Mouse (Mus musculus) cortical plate, adult 2 months (tissue): ENCODE measurements around the gene Mvp. TPM values are rescaled to one million over a fixed set of nuclear protein-coding genes. Genes with fewer than 3 reads are reported as not detected.

Source experiments
- H3K27ac ChIP-seq: fragments of 200-500 bp; 2 replicates; pipeline ENCODE4 v1.5.1; 2012; ENCODE audit warnings: low read length, control low read depth, inconsistent platforms; ENCODE audit not compliant: insufficient read depth
- H3K4me1 ChIP-seq: fragments of 200-500 bp; 2 replicates; pipeline ENCODE4 v1.6.1; 2011; ENCODE audit warnings: low read length; ENCODE audit not compliant: control insufficient read depth, insufficient read depth
- H3K4me3 ChIP-seq: fragments of 200-500 bp; 2 replicates; pipeline ENCODE4 v1.5.1; 2011; ENCODE audit warnings: mild to moderate bottlenecking, low read length, control low read depth; ENCODE audit not compliant: insufficient read depth
- CTCF ChIP-seq: fragments of 200-500 bp; IDR thresholded peaks from 2 replicates; pipeline ENCODE4 v1.5.1; 2011; ENCODE audit warnings: mild to moderate bottlenecking, control low read depth, low read length; ENCODE audit not compliant: insufficient read depth; ENCODE audit errors: extremely low read depth
- POLR2A ChIP-seq: fragments of 200-500 bp; IDR thresholded peaks from 2 replicates; pipeline ENCODE4 v1.6.1; 2011; ENCODE audit warnings: mild to moderate bottlenecking, low read length, control low read depth; ENCODE audit not compliant: insufficient read depth; ENCODE audit errors: extremely low read depth
- polyA plus RNA-seq: library from polyadenylated mRNA; depleted of rRNA; stranded (reverse); fragments of >200 nt; gene quantifications from 2 replicates; pipeline ENCODE4 v1.2.3, GENCODE M21; 2012

Mvp gene
- polyA plus RNA-seq, 1 experiment, result 8.2 TPM

GRCm38 (mm10) chr7:126976878-126977459, 37.5 kb downstream of the Mvp start:
- Histone ChIP-seq H3K4me3 (peak overlapping the region; percentile 85), H3K4me1 (peaks cover 6% of the 10 kb centered on the region; the same call in 1 of the 2 replicates), H3K27ac (0 out of 2 replicates have a peak overlapping the region, but pooled peaks have one; percentile 26)
- no peak for TF ChIP-seq CTCF
- no peak for TF ChIP-seq POLR2A

DNA sequence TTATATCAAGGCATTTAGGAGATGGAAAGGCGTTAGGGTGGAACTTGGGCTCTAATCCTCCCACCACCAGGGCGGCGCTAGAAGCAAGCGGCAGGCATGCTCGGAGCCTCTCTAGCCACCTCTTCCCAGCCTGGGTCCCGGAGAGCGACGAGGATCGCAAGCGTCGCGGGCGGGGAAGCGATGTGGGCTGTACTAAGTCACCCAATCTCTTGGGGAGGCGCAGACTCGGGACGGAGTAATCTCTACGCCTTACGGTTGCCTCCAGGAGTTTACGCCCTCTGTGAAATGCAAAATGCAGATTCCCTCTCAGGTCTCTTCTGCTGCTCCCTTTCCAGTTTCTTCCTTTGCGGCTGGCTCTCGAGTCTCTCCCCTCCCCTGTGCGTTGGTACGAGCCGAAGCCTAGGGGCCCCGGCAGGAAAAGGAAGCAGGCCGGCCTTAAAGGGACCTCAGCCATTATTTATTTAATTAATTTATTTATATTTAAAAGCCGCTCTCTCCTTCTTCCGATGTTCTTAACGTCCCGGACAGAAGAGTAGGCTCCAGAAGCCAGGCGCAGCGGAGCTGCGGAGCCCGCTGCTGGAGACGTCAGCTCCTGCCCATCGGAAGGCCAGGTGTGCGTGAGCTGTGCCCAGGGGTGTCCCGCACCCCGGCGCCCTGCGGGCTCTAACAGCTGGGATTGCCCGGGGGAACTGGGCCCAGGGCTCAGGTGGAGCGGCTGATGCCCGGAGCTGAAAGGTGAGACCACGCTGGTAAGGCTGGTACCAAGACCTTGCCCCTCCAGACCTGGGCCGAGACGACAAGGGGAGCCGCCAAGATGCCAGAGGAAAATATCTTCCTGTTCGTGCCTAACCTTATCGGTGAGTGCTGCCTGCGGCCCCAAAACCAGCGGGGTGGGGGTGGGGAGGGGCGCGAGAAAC, 38.2 kb downstream of the Mvp start, which contains the start of gene Cdiptos:
Gene Cdiptos, minus strand, starts transcription at position 149 of the 917 bp plus-strand sequence.
- Histone ChIP-seq H3K4me1 (peaks cover 6% of the 10 kb centered on the region; the same call in 1 of the 2 replicates), H3K4me3 (peak within 1 kb of the TSS; percentile 85), H3K27ac (peak within 1 kb of the TSS; percentile 96)
- TF ChIP-seq CTCF, result peak; percentile 92
- 0 out of 2 replicates have a peak, but pooled peaks have one; percentile 18 for TF ChIP-seq POLR2A

GRCm38 (mm10) chr7:126975893-126975949, 38.7 kb downstream of the Mvp start, which contains the start of gene Cdipt:
Gene Cdipt (plus strand): TSS chr7:126975914.
- TF ChIP-seq CTCF (no peak), POLR2A (no peak)
- Histone ChIP-seq H3K4me1 (peaks cover 6% of the 10 kb centered on the region; the same call in 1 of the 2 replicates), H3K4me3 (peak within 1 kb of the TSS; percentile 85), H3K27ac (peak within 1 kb of the TSS; percentile 96)

DNA sequence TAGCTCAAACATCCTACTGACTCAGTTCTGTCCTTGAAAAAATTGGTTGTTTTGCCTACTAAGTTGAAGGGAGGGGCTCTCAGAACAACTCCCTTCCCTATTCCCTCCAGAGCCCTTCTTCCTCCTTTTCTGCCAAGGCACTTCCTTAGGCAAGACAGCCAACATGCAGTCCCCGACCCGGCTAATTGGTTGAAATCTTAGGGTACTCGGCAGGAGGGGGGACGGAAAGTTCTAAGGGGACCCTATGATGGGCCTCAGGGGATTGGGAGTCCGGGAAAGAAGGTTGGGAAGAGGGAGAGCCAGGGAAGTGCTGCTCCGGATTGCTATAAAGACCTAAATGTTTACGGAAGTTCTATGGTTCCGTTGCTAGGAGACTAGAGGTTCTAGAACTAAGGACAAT, 38.9 kb downstream of the Mvp start:
- TF ChIP-seq POLR2A, result no peak
- no peak overlapping the region for H3K27ac ChIP-seq
- H3K4me3 ChIP-seq, result peak overlapping the region; percentile 85

GRCm38 (mm10) chr7:126967361-126967760, 47.1 kb downstream of the Mvp start:
- TF ChIP-seq POLR2A (no peak), CTCF (no peak)
- Histone ChIP-seq H3K4me1 (no peaks in the 10 kb centered on the region), H3K27ac (no peak overlapping the region), H3K4me3 (no peak overlapping the region)

More for the DNA sequence above, 38.9 kb downstream of the Mvp start:
- peaks cover 6% of the 10 kb centered on the region; the same call in 1 of the 2 replicates for H3K4me1 ChIP-seq

DNA sequence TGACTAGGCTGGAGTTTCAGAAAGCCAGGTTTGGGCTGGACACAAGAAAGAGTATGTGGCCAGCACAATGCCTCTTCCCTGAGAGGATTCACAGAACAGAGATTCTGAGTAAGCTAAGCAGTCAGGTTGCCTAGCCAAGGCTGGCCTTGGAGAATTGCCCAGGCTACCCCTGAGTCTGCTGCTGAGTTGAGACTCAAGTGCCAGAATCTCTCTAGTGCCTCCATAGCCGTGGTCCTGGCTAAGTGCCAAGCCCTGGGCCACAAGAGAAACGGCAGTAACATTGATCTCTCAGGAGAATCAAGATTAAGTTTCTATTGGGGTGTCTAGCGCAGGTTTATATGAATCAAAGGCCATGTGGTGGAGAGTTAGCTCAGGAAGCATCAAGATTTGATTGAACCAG, 48.9 kb downstream of the Mvp start:
- Histone ChIP-seq H3K27ac (no peak overlapping the region), H3K4me1 (peaks cover 4% of the 10 kb centered on the region; the same call in 1 of the 2 replicates), H3K4me3 (no peak overlapping the region)
- TF ChIP-seq CTCF, result no peak

DNA sequence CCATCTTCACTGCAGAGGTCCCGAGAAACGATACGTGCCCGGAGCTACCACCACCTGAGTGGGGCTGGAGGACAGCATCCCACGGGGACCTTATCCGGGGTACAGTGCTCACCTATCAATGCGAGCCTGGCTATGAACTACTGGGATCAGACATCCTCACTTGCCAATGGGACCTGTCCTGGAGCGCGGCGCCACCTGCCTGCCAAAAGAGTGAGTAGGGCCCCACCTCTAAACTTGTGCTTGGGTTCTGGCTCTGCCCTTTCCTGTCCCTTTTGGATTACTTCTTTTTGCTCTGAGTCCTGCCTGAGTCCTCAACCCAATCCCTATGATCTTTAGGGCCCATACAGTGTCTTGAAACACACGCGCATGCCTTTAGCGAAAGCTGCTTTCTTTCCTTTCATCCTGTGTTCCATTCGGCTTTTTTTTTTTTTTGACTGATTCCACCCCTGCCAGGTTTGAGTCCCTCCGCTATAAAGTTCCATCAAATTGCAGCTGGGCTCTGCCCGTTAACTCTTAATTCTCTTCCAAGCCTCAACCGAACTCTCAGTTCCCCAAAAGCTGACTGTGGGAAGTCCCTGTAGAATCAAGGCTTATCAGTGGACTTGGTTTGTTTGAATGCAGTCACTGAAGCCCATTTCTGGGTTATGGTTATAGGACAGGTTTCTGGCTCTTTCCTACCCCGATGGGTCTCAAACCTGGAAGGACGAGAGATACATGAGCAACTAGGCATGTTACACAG, 50.7 kb downstream of the Mvp start:
- H3K4me3 ChIP-seq, result no peak overlapping the region
- peaks cover 5% of the 10 kb centered on the region; the same call in 1 of the 2 replicates for H3K4me1 ChIP-seq
- H3K27ac ChIP-seq, result no peak overlapping the region
- TF ChIP-seq CTCF (peak; percentile 12; the same call in 1 of the 2 replicates), POLR2A (no peak)

DNA sequence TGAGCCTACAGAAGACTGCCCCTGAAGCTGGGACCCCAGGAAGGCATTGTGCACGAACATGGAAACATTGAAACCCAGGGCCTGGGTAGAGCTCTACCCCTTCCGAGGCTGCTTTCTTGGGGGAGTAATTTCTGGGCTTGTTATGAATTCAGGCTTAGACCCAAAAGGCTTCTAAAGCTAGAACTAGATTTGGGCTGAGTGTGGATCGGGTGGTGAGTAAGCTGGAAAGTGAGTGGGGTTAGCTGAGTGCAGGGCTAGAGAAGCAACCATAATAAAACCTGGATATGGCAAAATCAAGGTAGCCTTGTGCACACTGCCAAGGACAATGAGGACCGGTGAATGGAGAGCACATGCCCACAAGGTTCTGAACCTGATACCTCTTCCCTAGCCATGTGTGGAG, 52.5 kb downstream of the Mvp start:
- no peak for TF ChIP-seq POLR2A
- no peak for TF ChIP-seq CTCF
- H3K4me1 ChIP-seq, result peaks cover 5% of the 10 kb centered on the region; the same call in 1 of the 2 replicates
- H3K4me3 ChIP-seq, result no peak overlapping the region
- no peak overlapping the region for H3K27ac ChIP-seq

DNA sequence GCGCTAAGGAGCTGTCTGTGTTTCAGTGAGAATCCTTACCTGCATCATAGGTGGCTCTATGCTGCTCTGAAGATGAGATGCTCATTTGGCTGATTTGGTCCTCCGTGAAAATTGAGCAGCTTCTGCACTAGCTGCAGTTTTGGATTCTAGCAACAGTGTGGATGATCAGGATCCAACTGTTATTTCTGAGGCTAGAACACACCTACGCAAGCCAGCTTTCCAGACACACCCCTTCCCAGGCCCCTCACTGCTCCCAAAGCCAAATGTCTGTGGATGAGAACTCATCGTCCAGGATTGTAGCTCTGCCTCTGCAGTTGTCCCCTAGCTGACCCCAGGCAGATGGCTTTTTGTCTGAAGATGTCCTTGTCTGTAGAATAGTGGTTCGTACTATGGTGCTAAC, 53.3 kb downstream of the Mvp start:
- Histone ChIP-seq H3K4me3 (no peak overlapping the region), H3K4me1 (peaks cover 5% of the 10 kb centered on the region; the same call in 1 of the 2 replicates), H3K27ac (no peak overlapping the region)
- TF ChIP-seq POLR2A, result no peak
- no peak for TF ChIP-seq CTCF

DNA sequence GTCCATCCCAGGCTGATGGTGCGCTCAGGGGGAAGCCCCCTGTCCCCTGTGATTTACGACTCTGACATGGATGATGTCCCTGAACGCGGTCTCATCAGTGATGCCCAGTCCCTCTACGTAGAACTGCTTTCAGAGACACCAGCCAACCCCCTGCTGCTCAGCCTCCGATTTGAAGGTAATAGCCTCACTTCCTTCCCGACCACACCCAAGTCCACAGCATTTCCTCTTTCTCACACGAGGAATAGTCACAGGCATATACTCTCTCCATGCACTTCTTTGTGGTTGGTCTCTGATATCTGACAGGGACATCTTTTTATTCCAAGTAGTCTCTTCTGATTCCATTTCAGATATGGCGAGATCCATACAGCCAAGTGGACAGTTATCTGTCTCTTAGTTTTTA, 54.6 kb downstream of the Mvp start:
- Histone ChIP-seq H3K4me1 (peaks cover 5% of the 10 kb centered on the region; the same call in 1 of the 2 replicates), H3K4me3 (no peak overlapping the region), H3K27ac (no peak overlapping the region)
- TF ChIP-seq POLR2A (no peak), CTCF (no peak)
